Mouse (Mus musculus) liver, adult 2 months (tissue): ENCODE measurements around the gene Dda1. TPM values are rescaled to one million over a fixed set of nuclear protein-coding genes. Genes with fewer than 3 reads are reported as not detected.

Source experiments
- DNase-seq: peaks from one replicate; pipeline ENCODE4 v3.0.0-alpha.2; 2011; ENCODE audit warnings: low read depth, low spot score; ENCODE audit errors: extremely low read depth
- H3K27ac ChIP-seq: fragments of 200-500 bp; replicated peaks from 2 replicates; pipeline ENCODE4 v1.5.1; 2012; ENCODE audit warnings: low read depth, mild to moderate bottlenecking, control low read depth, inconsistent platforms, low read length; ENCODE audit not compliant: insufficient read depth
- H3K27me3 ChIP-seq: fragments of 200-500 bp; 2 replicates; pipeline ENCODE4 v1.6.1; 2012; ENCODE audit warnings: mild to moderate bottlenecking, moderate library complexity, low read length, inconsistent platforms; ENCODE audit not compliant: control insufficient read depth, insufficient read depth
- H3K36me3 ChIP-seq: fragments of 200-500 bp; 2 replicates; pipeline ENCODE4 v1.6.1; 2012; ENCODE audit warnings: low read length, inconsistent platforms; ENCODE audit not compliant: control insufficient read depth, insufficient read depth
- H3K4me1 ChIP-seq: fragments of 200-500 bp; 2 replicates; pipeline ENCODE4 v1.6.1; 2011; ENCODE audit warnings: low read length; ENCODE audit not compliant: control insufficient read depth, insufficient read depth
- H3K4me3 ChIP-seq: fragments of 200-500 bp; 2 replicates; pipeline ENCODE4 v1.5.1; 2011; ENCODE audit warnings: low read depth, mild to moderate bottlenecking, control low read depth, low read length, moderate library complexity; ENCODE audit not compliant: insufficient read depth
- H3K79me2 ChIP-seq: fragments of 200-500 bp; 2 replicates; pipeline ENCODE4 v1.6.1; 2012; ENCODE audit warnings: inconsistent platforms, mild to moderate bottlenecking, low read length, moderate library complexity; ENCODE audit not compliant: control insufficient read depth, insufficient read depth
- H3K9ac ChIP-seq: fragments of 200-500 bp; 2 replicates; pipeline ENCODE4 v1.6.1; 2012; ENCODE audit warnings: low read depth, mild to moderate bottlenecking, control low read depth, inconsistent platforms, low read length
- CTCF ChIP-seq: fragments of 200-500 bp; IDR thresholded peaks from 2 replicates; pipeline ENCODE4 v1.5.1; 2011; ENCODE audit warnings: low read depth, low read length, control low read depth
- POLR2A ChIP-seq: fragments of 200-500 bp; IDR thresholded peaks from 2 replicates; pipeline ENCODE4 v1.6.1; 2011; ENCODE audit warnings: low read length, control low read depth; ENCODE audit not compliant: insufficient read depth; ENCODE audit errors: extremely low read depth
- WGBS: fragments of 180-500 bp; shearing (Covaris S2); methylation state at CpG from one replicate; pipeline ENCODE4 v1.1.7; 2018; 5-methylcytosine and 5-hydroxymethylcytosine counted together
- polyA plus RNA-seq: library from polyadenylated mRNA; depleted of rRNA; stranded (reverse); fragments of >200 nt; gene quantifications from 2 replicates; pipeline ENCODE4 v1.2.3, GENCODE M21; 2012
- total RNA-seq: library from RNA; depleted of rRNA; stranded (reverse); fragments of >200 nt; gene quantifications from 2 replicates; pipeline ENCODE4 v1.2.3, GENCODE M21; 2014

The Dda1 gene
- total and polyA plus RNA-seq, 2 experiments: 7.7 to 34.1 TPM

- H3K9ac ChIP-seq: no peak overlapping the region
- WGBS: 97% methylated on average over 6 of the region's 6 CpGs
Measured at GRCm38 (mm10) chr8:71460716-71461115, 8.3 kb upstream of the Dda1 start.

GRCm38 (mm10) chr8:71461152-71461840 is 7.7 kb upstream of the Dda1 start:
- WGBS: 91% methylated on average over 47 of the region's 47 CpGs

More at GRCm38 (mm10) chr8:71460716-71461115, 8.3 kb upstream of the Dda1 start:
- Histone ChIP-seq H3K27me3 (no peaks in the 10 kb centered on the region), H3K36me3 (no peaks in the 10 kb centered on the region), H3K4me1 (peaks cover 15% of the 10 kb centered on the region), H3K79me2 (no peaks in the 10 kb centered on the region), H3K27ac (no peak overlapping the region), H3K4me3 (no peak overlapping the region)
- TF ChIP-seq POLR2A (no peak), CTCF (no peak)
- DNase-seq: no peak

GRCm38 (mm10) chr8:71462191-71462590 is 6.8 kb upstream of the Dda1 start:
- TF ChIP-seq POLR2A (no peak), CTCF (no peak)
- Histone ChIP-seq H3K36me3 (no peaks in the 10 kb centered on the region), H3K27me3 (no peaks in the 10 kb centered on the region), H3K4me1 (peaks cover 17% of the 10 kb centered on the region), H3K27ac (no peak overlapping the region), H3K4me3 (no peak overlapping the region), H3K9ac (no peak overlapping the region), H3K79me2 (no peaks in the 10 kb centered on the region)
- no peak for DNase-seq
- 85% methylated on average over 4 of the region's 4 CpGs for WGBS

More at GRCm38 (mm10) chr8:71461152-71461840, 7.7 kb upstream of the Dda1 start:
- no peaks in the 10 kb centered on the region for H3K27me3 ChIP-seq
- H3K36me3 ChIP-seq: no peaks in the 10 kb centered on the region
- peaks cover 17% of the 10 kb centered on the region for H3K4me1 ChIP-seq
- DNase-seq: no peak
- H3K27ac ChIP-seq: no peak overlapping the region
- TF ChIP-seq POLR2A: no peak
- TF ChIP-seq CTCF: no peak
- no peak overlapping the region for H3K4me3 ChIP-seq
- H3K9ac ChIP-seq: no peak overlapping the region
- H3K79me2 ChIP-seq: no peaks in the 10 kb centered on the region

GRCm38 (mm10) chr8:71462786-71463185 is 6.2 kb upstream of the Dda1 start:
- no peak for DNase-seq
- Histone ChIP-seq H3K4me1 (peaks cover 17% of the 10 kb centered on the region), H3K27ac (no peak overlapping the region), H3K4me3 (peak overlapping the region; percentile 73), H3K9ac (peak overlapping the region; percentile 72), H3K27me3 (no peaks in the 10 kb centered on the region), H3K79me2 (no peaks in the 10 kb centered on the region), H3K36me3 (no peaks in the 10 kb centered on the region)
- TF ChIP-seq POLR2A: no peak
- WGBS: 17% methylated on average over 16 of the region's 16 CpGs

GRCm38 (mm10) chr8:71463188-71464033 is 5.6 kb upstream of the Dda1 start, which contains the start of gene Abhd8:
Gene Abhd8, minus strand, starts transcription at chr8:71463655.
- peak within 1 kb of the TSS; percentile 53 for H3K27ac ChIP-seq
- peak within 1 kb of the TSS; percentile 72 for H3K9ac ChIP-seq
- no peaks in the 10 kb centered on the region for H3K27me3 ChIP-seq
- WGBS: 1% methylated on average over 55 of the region's 55 CpGs
- DNase-seq: peak; percentile 80
- TF ChIP-seq CTCF: no peak
- no peak for TF ChIP-seq POLR2A
- peak within 1 kb of the TSS; percentile 73 for H3K4me3 ChIP-seq
- H3K4me1 ChIP-seq: peaks cover 17% of the 10 kb centered on the region
- H3K79me2 ChIP-seq: no peaks in the 10 kb centered on the region
- no peaks in the 10 kb centered on the region for H3K36me3 ChIP-seq
